Mouse (Mus musculus) limb, embryonic 14.5 days (tissue): Measurements from ENCODE around the gene Gna14. TPM values are rescaled to one million over a fixed set of nuclear protein-coding genes. Genes with fewer than 3 reads are reported as not detected.

Experiments
- ATAC-seq: fragments of 200-750 bp; cut with Nextera tagmentation; 2 replicates; pipeline ENCODE4 v1.8.0; 2017; ENCODE audit warnings: low read depth, moderate number of reproducible peaks, moderate TSS enrichment; ENCODE audit not compliant: low FRiP score
- DNase-seq: peaks from one replicate; pipeline ENCODE4 v3.0.0-alpha.2; 2015; ENCODE audit warnings: low spot score
- H3K27ac ChIP-seq: fragments of 300-500 bp; sonication (generic); replicated peaks from 2 replicates; pipeline ENCODE4 v1.5.1; 2014; ENCODE audit warnings: low read depth, mild to moderate bottlenecking, low read length, moderate library complexity, mixed read lengths
- H3K27me3 ChIP-seq: fragments of 300-500 bp; sonication (generic); 2 replicates; pipeline ENCODE4 v1.6.1; 2014; ENCODE audit warnings: low read length, mixed read lengths; ENCODE audit not compliant: control insufficient read depth, insufficient read depth
- H3K36me3 ChIP-seq: fragments of 300-500 bp; sonication (generic); 2 replicates; pipeline ENCODE4 v1.6.1; 2014; ENCODE audit warnings: mild to moderate bottlenecking, low read length, moderate library complexity, mixed read lengths; ENCODE audit not compliant: control insufficient read depth, insufficient read depth
- H3K4me1 ChIP-seq: fragments of 300-500 bp; sonication (generic); 2 replicates; pipeline ENCODE4 v1.6.1; 2014; ENCODE audit warnings: antibody characterized with exemption, low read length, mixed read lengths; ENCODE audit not compliant: control insufficient read depth, insufficient read depth
- H3K4me2 ChIP-seq: fragments of 300-500 bp; sonication (generic); replicated peaks from 2 replicates; pipeline ENCODE4 v1.6.1; 2014; ENCODE audit warnings: low read depth, mild to moderate bottlenecking, low read length, moderate library complexity; ENCODE audit not compliant: severe bottlenecking
- H3K4me3 ChIP-seq: fragments of 300-500 bp; sonication (generic); replicated peaks from 2 replicates; pipeline ENCODE4 v1.5.1; 2014; ENCODE audit warnings: low read length
- H3K9ac ChIP-seq: fragments of 300-500 bp; sonication (generic); 2 replicates; pipeline ENCODE4 v1.6.1; 2014; ENCODE audit warnings: mild to moderate bottlenecking, low read depth, low read length, moderate library complexity; ENCODE audit not compliant: severe bottlenecking
- H3K9me3 ChIP-seq: fragments of 300-500 bp; sonication (generic); 2 replicates; pipeline ENCODE4 v1.6.1; 2016; ENCODE audit warnings: low read length; ENCODE audit not compliant: control insufficient read depth
- POLR2A ChIP-seq: fragments of 200-500 bp; IDR thresholded peaks from 2 replicates; pipeline ENCODE4 v1.8.0; 2012; ENCODE audit warnings: inconsistent platforms, mild to moderate bottlenecking, moderate library complexity, borderline replicate concordance; ENCODE audit not compliant: insufficient read depth, insufficient read length; ENCODE audit errors: extremely low read depth
- WGBS: fragments of 180-500 bp; shearing (Covaris S2); extraction: QIAGEN DNeasy Blood & Tissue Kit; methylation state at CpG from one replicate; pipeline ENCODE4 v1.1.7; 2014; 5-methylcytosine and 5-hydroxymethylcytosine counted together
- polyA plus RNA-seq, 2 experiments: library from polyadenylated mRNA; depleted of rRNA in 1 of 2; stranded (reverse) in 1 of 2; unstranded in 1 of 2; fragments of >200 nt; fragmentation: Nextera tagmentation in 1 of 2; extraction: Ambion mirVana in 1 of 2; gene quantifications; 2 replicates each; pipeline versions ENCODE4 v1.2.1 to v1.2.3; 2012 to 2014

The Gna14 gene
- polyA plus RNA-seq, 2 experiments = 4.0 to 4.3 TPM

GRCm38 (mm10) chr19:16585379-16585778, 149.8 kb downstream of the Gna14 start:
- H3K9ac ChIP-seq = no peak overlapping the region
- peak; percentile 20 for DNase-seq
- no peaks in the 10 kb centered on the region; the same call in 1 of the 2 replicates for H3K4me1 ChIP-seq
- TF ChIP-seq POLR2A = no peak
- ATAC-seq = no peak
- no peak overlapping the region for H3K27ac ChIP-seq
- H3K27me3 ChIP-seq = no peaks in the 10 kb centered on the region
- H3K9me3 ChIP-seq = no peaks in the 10 kb centered on the region; the same call in 1 of the 2 replicates
- 2% methylated on average over 3 of the region's 3 CpGs for WGBS
- H3K4me3 ChIP-seq = no peak overlapping the region
- H3K4me2 ChIP-seq = no peak overlapping the region
- H3K36me3 ChIP-seq = no peaks in the 10 kb centered on the region

GRCm38 (mm10) chr19:16593256-16593974, 157.9 kb downstream of the Gna14 start:
- Histone ChIP-seq H3K27me3 (no peaks in the 10 kb centered on the region), H3K4me3 (no peak overlapping the region), H3K27ac (no peak overlapping the region), H3K4me1 (no peaks in the 10 kb centered on the region), H3K36me3 (no peaks in the 10 kb centered on the region), H3K4me2 (no peak overlapping the region), H3K9ac (no peak overlapping the region), H3K9me3 (no peaks in the 10 kb centered on the region)
- DNase-seq (peak; percentile 16), ATAC-seq (0 out of 2 replicates have a peak, but pooled peaks have one; percentile 23)
- 84% methylated on average over 7 of the region's 7 CpGs for WGBS
- no peak for TF ChIP-seq POLR2A

- H3K4me3 ChIP-seq = no peak overlapping the region
- no peaks in the 10 kb centered on the region for H3K36me3 ChIP-seq
- DNase-seq = no peak
- no peak overlapping the region for H3K9ac ChIP-seq
- H3K4me2 ChIP-seq = no peak overlapping the region
- peaks cover 5% of the 10 kb centered on the region; the same call in 1 of the 2 replicates for H3K4me1 ChIP-seq
- no peak for TF ChIP-seq POLR2A
- H3K27ac ChIP-seq = no peak overlapping the region
- no peaks in the 10 kb centered on the region for H3K9me3 ChIP-seq
- H3K27me3 ChIP-seq = no peaks in the 10 kb centered on the region
- no peak for ATAC-seq
Observed at GRCm38 (mm10) chr19:16593975-16594317, 158.4 kb downstream of the Gna14 start.

- no peaks in the 10 kb centered on the region for H3K9me3 ChIP-seq
- WGBS = 84% methylated on average over 6 of the region's 6 CpGs
- H3K36me3 ChIP-seq = no peaks in the 10 kb centered on the region
- H3K4me3 ChIP-seq = no peak overlapping the region
- no peak for TF ChIP-seq POLR2A
- no peaks in the 10 kb centered on the region for H3K27me3 ChIP-seq
- H3K4me2 ChIP-seq = no peak overlapping the region
- H3K9ac ChIP-seq = no peak overlapping the region
- ATAC-seq (no peak), DNase-seq (no peak)
- H3K27ac ChIP-seq = no peak overlapping the region
- H3K4me1 ChIP-seq = peaks cover 7% of the 10 kb centered on the region; the same call in 1 of the 2 replicates
Observed at GRCm38 (mm10) chr19:16597216-16597615, 161.7 kb downstream of the Gna14 start.

- no peak overlapping the region for H3K9ac ChIP-seq
- 29% methylated on average over 11 of the region's 11 CpGs for WGBS
- H3K9me3 ChIP-seq = no peaks in the 10 kb centered on the region
- no peaks in the 10 kb centered on the region for H3K36me3 ChIP-seq
- no peak overlapping the region for H3K4me3 ChIP-seq
- H3K27me3 ChIP-seq = no peaks in the 10 kb centered on the region
- ATAC-seq (peak; percentile 80), DNase-seq (peak; percentile 68)
- TF ChIP-seq POLR2A = no peak
- peaks cover 7% of the 10 kb centered on the region; the same call in 1 of the 2 replicates for H3K4me1 ChIP-seq
- no peak overlapping the region for H3K27ac ChIP-seq
- H3K4me2 ChIP-seq = peak overlapping the region; percentile 11
Observed at GRCm38 (mm10) chr19:16598653-16599297, 163.2 kb downstream of the Gna14 start.
